23 mouse cellular contexts compared by ENCODE assay signal in the genomic region with DNA sequence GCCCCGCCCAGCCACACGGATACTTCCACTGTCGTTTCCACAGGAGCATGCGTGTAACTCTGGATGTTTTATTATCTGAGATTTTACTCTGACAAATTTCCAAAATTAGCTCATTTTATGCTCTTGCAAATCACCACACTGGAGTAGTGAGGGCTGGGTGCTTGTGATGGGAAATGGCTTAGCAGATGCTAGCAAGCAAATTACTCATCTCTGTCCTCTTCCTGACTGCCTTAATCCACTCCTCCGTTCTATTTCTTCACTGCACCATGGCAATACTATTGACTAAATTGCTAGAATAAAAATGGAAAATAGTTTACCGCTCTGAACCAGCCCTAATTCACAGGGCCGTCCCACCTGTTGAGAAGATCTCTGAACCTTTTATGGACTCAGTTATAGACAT.
A peak's percentile ranks its signal among the peaks of the same experiment; 100 is the strongest.
DNase-seq lines count a peak whose midpoint lies in the region; ATAC-seq lines count a peak whose summit lies in the region.
"Had no signal": no experiment of that assay in that cellular context is flagged by ENCODE, and none has a peak within 500 bp of the region (broad histone marks: within the 10 kb centered on the region; RNA-seq: fewer than 3 reads in every experiment).

No protein-coding gene starts in this region.

- no peak overlapping the region for H3K9ac ChIP-seq in hindbrain, embryonic 13.5 days
- H3K9ac ChIP-seq: forebrain, embryonic 13.5 days; hindbrain, embryonic 12.5 days had no signal

- no peaks in the 10 kb centered on the region for H3K36me3 ChIP-seq in hindbrain, embryonic 13.5 days
- H3K36me3 ChIP-seq: embryonic facial prominence, embryonic 10.5 days; G1E; heart, embryonic 10.5 days; hindbrain, embryonic 12.5 days had no signal

- no peak for DNase-seq in frontal cortex, postnatal 10 days (ENCODE audit: low spot score in 2 of 2)
- peak; percentile 11 for DNase-seq in right cerebral cortex, adult 18-20 months
- DNase-seq in right cerebral cortex, postnatal 25 days = no peak
- DNase-seq in layer of hippocampus, adult 8-10 months (ENCODE audit: low spot score in 2 of 2) = peak; percentile 6 to 8
- no peak for DNase-seq in cerebellum, postnatal 4 days (ENCODE audit: low spot score in 2 of 2)
- DNase-seq: adrenal gland, postnatal 10 days; B cell, adult 2 months; cerebellum, adult 18-20 months; cerebellum, adult 9-11 months; cerebellum, postnatal 36 days; gastrocnemius, postnatal 10 days; heart, adult 18-20 months; heart, postnatal 10 days; heart, postnatal 4 days had no signal

- H3K4me1 ChIP-seq in hindbrain, embryonic 13.5 days (replicated peaks) = no peaks in the 10 kb centered on the region
- H3K4me1 ChIP-seq: embryonic facial prominence, embryonic 10.5 days; forebrain, embryonic 13.5 days; heart, embryonic 10.5 days; hindbrain, embryonic 12.5 days had no signal

- H3K27me3 ChIP-seq in hindbrain, embryonic 13.5 days = no peaks in the 10 kb centered on the region
- H3K27me3 ChIP-seq: forebrain, embryonic 13.5 days; hindbrain, embryonic 12.5 days had no signal

- ATAC-seq in frontal cortex, adult (ENCODE audit: low TSS enrichment) = peak; percentile 73; the same call in 1 of the 2 replicates
- no peak for ATAC-seq in hindbrain, embryonic 13.5 days (ENCODE audit: low FRiP score)
- ATAC-seq: CD4-positive, CD25-positive, alpha-beta regulatory T cell, adult 4 months; forebrain, embryonic 13.5 days; hindbrain, postnatal 0 days had no signal

- H3K4me3 ChIP-seq in hindbrain, embryonic 13.5 days = no peak overlapping the region
- H3K4me3 ChIP-seq: embryonic facial prominence, embryonic 10.5 days; forebrain, embryonic 13.5 days; heart, embryonic 10.5 days; hindbrain, embryonic 12.5 days had no signal

- 87% methylated on average over 7 of the region's 7 CpGs for WGBS in hindbrain, embryonic 13.5 days

- H3K27ac ChIP-seq in hindbrain, embryonic 13.5 days = no peak overlapping the region
- H3K27ac ChIP-seq: embryonic facial prominence, embryonic 10.5 days; forebrain, embryonic 13.5 days; heart, embryonic 10.5 days; hindbrain, embryonic 12.5 days; hindbrain, postnatal 0 days had no signal

- no peak overlapping the region for H3K4me2 ChIP-seq in hindbrain, embryonic 13.5 days
- H3K4me2 ChIP-seq: forebrain, embryonic 13.5 days; hindbrain, embryonic 12.5 days had no signal

- no peaks in the 10 kb centered on the region for H3K9me3 ChIP-seq in hindbrain, embryonic 13.5 days
- H3K9me3 ChIP-seq: forebrain, embryonic 13.5 days; G1E; heart, embryonic 10.5 days; hindbrain, embryonic 12.5 days had no signal

Comparison
In these comparisons a context has a peak if more than half of its experiments do, and no peak if none do; other contexts are left out.
1. DNase-seq: peak in right cerebral cortex, adult 18-20 months (single experiment) and layer of hippocampus, adult 8-10 months (2 of 2); none in frontal cortex, postnatal 10 days (0 of 2), right cerebral cortex, postnatal 25 days (single experiment) and cerebellum, postnatal 4 days (0 of 2).